Mouse (Mus musculus): ENCODE measurements at regions not wholly inside any gene's neighbourhood (a gene's known extent, or its start where the extent isn't known, plus 50 kb on each side); places are given as distances from the start of the nearest gene placed in this dataset.

DNA sequence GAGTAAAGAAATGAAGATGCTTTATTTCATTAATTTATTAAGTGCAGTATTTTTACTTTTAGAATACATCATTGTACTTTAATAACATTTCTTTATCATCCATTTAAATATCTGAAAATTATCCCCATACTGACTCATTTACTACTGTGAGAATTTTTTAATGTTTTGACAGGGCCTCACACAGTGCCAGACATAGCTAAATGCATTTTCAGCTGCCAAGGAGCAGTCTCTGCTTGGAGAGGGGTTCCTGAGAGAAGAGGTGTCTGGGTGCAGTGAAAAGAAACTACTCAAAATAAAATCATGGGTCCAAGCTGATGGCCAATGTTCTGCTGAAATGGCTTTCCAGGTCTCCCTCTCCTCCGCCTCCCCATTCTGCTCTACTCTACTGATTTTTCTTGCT, 1116.3 kb upstream of the Ppp6c start:
- H3K27ac ChIP-seq, result no peak overlapping the region
- H3K4me3 ChIP-seq, result no peak overlapping the region
- H3K4me1 ChIP-seq (replicated peaks), result no peaks in the 10 kb centered on the region
- ATAC-seq (ENCODE audit: low FRiP score), result no peak
- H3K36me3 ChIP-seq, result no peaks in the 10 kb centered on the region
- H3K9me3 ChIP-seq, result no peaks in the 10 kb centered on the region
- H3K9ac ChIP-seq, result no peak overlapping the region
- H3K27me3 ChIP-seq, result no peaks in the 10 kb centered on the region
- no peak overlapping the region for H3K4me2 ChIP-seq
- 100% methylated on average over 1 of the region's 1 CpGs for WGBS

GRCm38 (mm10) chr2:40332294-40332874, 1106.1 kb upstream of the Ppp6c start:
- peak; percentile 82 for ATAC-seq (ENCODE audit: low FRiP score)
- Histone ChIP-seq H3K9me3 (no peaks in the 10 kb centered on the region), H3K27me3 (no peaks in the 10 kb centered on the region), H3K4me2 (no peak overlapping the region), H3K4me1 (replicated peaks) (0 out of 2 replicates have a peak, but pooled peaks cover 5% of the 10 kb centered on the region), H3K4me3 (no peak overlapping the region), H3K27ac (no peak overlapping the region), H3K36me3 (no peaks in the 10 kb centered on the region), H3K9ac (no peak overlapping the region)

DNA sequence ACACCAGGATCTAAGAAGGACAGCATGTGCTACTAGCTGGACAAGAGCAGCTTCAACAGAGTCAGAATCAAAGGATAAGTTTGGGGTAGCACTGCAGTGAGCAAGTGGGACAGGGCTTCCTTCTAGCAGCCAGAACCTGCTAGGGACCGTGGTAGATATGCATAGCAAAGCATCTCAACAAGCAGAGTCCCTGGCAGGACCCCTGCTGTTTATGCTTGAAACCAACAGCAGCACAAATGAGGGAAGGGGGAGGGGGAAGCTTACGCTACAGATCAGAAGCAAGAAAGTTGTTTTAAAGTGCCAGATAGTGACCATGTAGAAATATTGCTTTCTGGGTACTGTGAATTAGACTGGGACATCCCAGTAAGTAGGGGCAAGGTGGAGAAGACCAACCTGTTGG, 1095.3 kb upstream of the Ppp6c start:
- no peak overlapping the region for H3K4me3 ChIP-seq
- no peaks in the 10 kb centered on the region for H3K36me3 ChIP-seq
- no peaks in the 10 kb centered on the region for H3K27me3 ChIP-seq
- H3K4me2 ChIP-seq, result no peak overlapping the region
- H3K9me3 ChIP-seq, result no peaks in the 10 kb centered on the region
- WGBS, result 21% methylated on average over 2 of the region's 2 CpGs
- no peaks in the 10 kb centered on the region for H3K4me1 ChIP-seq (replicated peaks)
- H3K27ac ChIP-seq, result no peak overlapping the region
- no peak for ATAC-seq (ENCODE audit: low FRiP score)
- H3K9ac ChIP-seq, result no peak overlapping the region

GRCm38 (mm10) chr2:40320710-40321441, 1094.6 kb upstream of the Ppp6c start:
- WGBS, result 76% methylated on average over 3 of the region's 3 CpGs
- H3K4me1 ChIP-seq (replicated peaks), result no peaks in the 10 kb centered on the region
- H3K4me3 ChIP-seq, result no peak overlapping the region
- H3K4me2 ChIP-seq, result no peak overlapping the region
- no peaks in the 10 kb centered on the region for H3K36me3 ChIP-seq
- no peak overlapping the region for H3K27ac ChIP-seq
- no peak for ATAC-seq (ENCODE audit: low FRiP score)
- H3K9me3 ChIP-seq, result no peaks in the 10 kb centered on the region
- no peaks in the 10 kb centered on the region for H3K27me3 ChIP-seq
- H3K9ac ChIP-seq, result no peak overlapping the region
